Mouse (Mus musculus): Measurements from ENCODE around the gene Olfr584. TPM values are rescaled to one million over a fixed set of nuclear protein-coding genes. Genes with fewer than 3 reads are reported as not detected.
A peak's percentile ranks its signal among the peaks of the same experiment; 100 is the strongest.

Olfr584 gene
- total RNA-seq (2014; rRNA removed; ENCODE audit: low replicate concordance) (not detected in 2 replicates), polyA plus RNA-seq (2015; fragmentation: Nextera tagmentation; extraction: Ambion mirVana) (not detected in 2 replicates)

GRCm38 (mm10) chr7:103081585-103081984 is at the start of gene Olfr584:
Gene Olfr584 (plus strand): TSS chr7:103081885.
- Histone ChIP-seq H3K9me3 (replicated peaks; ENCODE audit: control insufficient read depth, low read length) (no peaks in the 10 kb centered on the region), H3K9ac (replicated peaks; ENCODE audit: low read depth, low read length) (no peak within 1 kb of the TSS), H3K27ac (ENCODE audit: low read depth) (no peak within 1 kb of the TSS), H3K27me3 (ENCODE audit: control insufficient read depth, insufficient read depth, low read length) (no peaks in the 10 kb centered on the region), H3K4me2 (ENCODE audit: low read depth, low read length) (no peak within 1 kb of the TSS), H3K4me3 (ENCODE audit: low read depth, low read length) (no peak within 1 kb of the TSS), H3K4me1 (ENCODE audit: control insufficient read depth, insufficient read depth) (no peaks in the 10 kb centered on the region), H3K36me3 (replicated peaks; ENCODE audit: control insufficient read depth, insufficient read depth, low read length) (no peaks in the 10 kb centered on the region)
- ATAC-seq (ENCODE audit: insufficient read depth, low read depth) (no peak), DNase-seq (ENCODE audit: low spot score) (no peak)
- TF ChIP-seq EP300 (IDR thresholded peaks at IDR 0.05; ENCODE audit: low read depth) (no peak), CTCF (IDR thresholded peaks at IDR 0.05; ENCODE audit: low read depth) (no peak)
- 82% methylated on average over 1 of the region's 1 CpGs for WGBS

DNA sequence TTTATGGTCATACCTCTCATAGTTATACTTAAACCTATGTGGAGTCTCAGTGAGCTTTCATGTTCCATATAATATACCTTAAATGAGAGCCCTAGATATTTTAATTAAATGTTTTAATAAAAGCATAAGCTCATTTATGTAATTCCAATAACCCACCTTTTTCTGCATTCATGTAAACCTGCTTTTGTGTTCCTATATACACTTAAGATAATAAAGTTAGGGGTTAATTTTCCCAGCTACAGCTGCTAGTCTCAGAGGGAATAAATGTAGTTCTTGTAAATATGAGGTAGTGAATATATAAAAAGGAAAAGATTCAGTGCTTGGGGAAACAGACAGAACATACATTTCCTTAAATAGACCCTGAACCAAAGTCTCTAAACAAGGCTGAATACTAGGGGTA is 44.0 kb upstream of the Olfr584 start, which contains the start of gene Olfr582:
Olfr582 (plus strand) TSS at position 301 of the 400 bp plus-strand sequence.
- Histone ChIP-seq H3K9ac (replicated peaks; ENCODE audit: low read depth, low read length) (no peak within 1 kb of the TSS), H3K4me2 (ENCODE audit: low read depth, low read length) (no peak within 1 kb of the TSS), H3K9me3 (replicated peaks; ENCODE audit: control insufficient read depth, low read length) (no peaks in the 10 kb centered on the region), H3K4me3 (ENCODE audit: low read depth, low read length) (no peak within 1 kb of the TSS), H3K36me3 (replicated peaks; ENCODE audit: control insufficient read depth, insufficient read depth, low read length) (no peaks in the 10 kb centered on the region), H3K27me3 (ENCODE audit: control insufficient read depth, insufficient read depth, low read length) (no peaks in the 10 kb centered on the region), H3K27ac (ENCODE audit: low read depth) (no peak within 1 kb of the TSS), H3K4me1 (ENCODE audit: control insufficient read depth, insufficient read depth) (no peaks in the 10 kb centered on the region)
- TF ChIP-seq EP300 (IDR thresholded peaks at IDR 0.05; ENCODE audit: low read depth) = no peak
- TF ChIP-seq CTCF (IDR thresholded peaks at IDR 0.05; ENCODE audit: low read depth) = no peak
- ATAC-seq (ENCODE audit: insufficient read depth, low read depth) = no peak
- no peak for DNase-seq (ENCODE audit: low spot score)

DNA sequence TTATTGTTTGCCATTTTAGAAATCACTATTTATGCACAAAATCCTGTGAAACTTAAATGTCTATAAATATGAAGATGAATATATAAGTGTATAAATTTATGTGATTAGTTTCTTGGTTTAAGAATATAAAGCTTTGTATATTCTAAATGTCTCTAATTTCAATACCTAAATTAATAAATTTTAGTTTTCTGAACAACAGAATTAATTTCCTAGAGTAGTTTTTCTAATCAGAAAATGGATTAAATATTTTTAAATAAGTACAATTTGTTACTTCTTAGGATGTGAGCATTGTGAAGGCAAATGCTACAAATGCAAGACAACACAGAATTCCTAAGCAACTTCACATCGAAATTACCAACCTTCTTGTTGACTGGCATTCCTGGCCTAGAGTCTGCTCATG is 30.7 kb upstream of the Olfr584 start, which contains the start of gene Olfr583:
Olfr583 (plus strand) TSS at position 301 of the 400 bp plus-strand sequence.
- Histone ChIP-seq H3K27me3 (ENCODE audit: control insufficient read depth, insufficient read depth, low read length) (no peaks in the 10 kb centered on the region), H3K4me2 (ENCODE audit: low read depth, low read length) (no peak within 1 kb of the TSS), H3K27ac (ENCODE audit: low read depth) (no peak within 1 kb of the TSS), H3K36me3 (replicated peaks; ENCODE audit: control insufficient read depth, insufficient read depth, low read length) (no peaks in the 10 kb centered on the region), H3K4me1 (ENCODE audit: control insufficient read depth, insufficient read depth) (no peaks in the 10 kb centered on the region), H3K9ac (replicated peaks; ENCODE audit: low read depth, low read length) (no peak within 1 kb of the TSS), H3K4me3 (ENCODE audit: low read depth, low read length) (no peak within 1 kb of the TSS), H3K9me3 (replicated peaks; ENCODE audit: control insufficient read depth, low read length) (no peaks in the 10 kb centered on the region)
- TF ChIP-seq EP300 (IDR thresholded peaks at IDR 0.05; ENCODE audit: low read depth) = no peak
- no peak for TF ChIP-seq CTCF (IDR thresholded peaks at IDR 0.05; ENCODE audit: low read depth)
- ATAC-seq (ENCODE audit: insufficient read depth, low read depth) = no peak
- no peak for DNase-seq (ENCODE audit: low spot score)
- WGBS = 75% methylated on average over 1 of the region's 1 CpGs

DNA sequence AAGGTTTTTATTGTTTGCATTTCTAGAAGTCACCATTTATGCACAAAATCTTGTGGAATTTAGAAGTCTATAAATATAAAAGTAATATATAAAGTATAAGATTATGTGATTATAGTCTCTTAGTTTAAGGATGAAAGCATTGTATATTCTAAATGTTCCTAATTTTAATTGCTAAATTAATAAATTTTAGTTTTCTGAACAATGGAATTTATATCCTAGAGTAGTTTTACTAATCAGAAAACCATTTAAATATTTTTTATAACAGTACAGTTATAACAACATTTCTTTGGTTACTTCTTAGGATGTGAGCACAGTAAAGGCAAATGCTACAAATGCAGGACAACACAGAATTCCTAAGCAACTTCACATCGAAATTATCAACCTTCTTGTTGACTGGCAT is 15.7 kb downstream of the Olfr584 start, which contains the start of gene Olfr585:
Olfr585 (plus strand) TSS at position 301 of the 400 bp plus-strand sequence.
- no peak within 1 kb of the TSS for H3K4me2 ChIP-seq (ENCODE audit: low read depth, low read length)
- no peak within 1 kb of the TSS for H3K27ac ChIP-seq (ENCODE audit: low read depth)
- no peaks in the 10 kb centered on the region for H3K27me3 ChIP-seq (ENCODE audit: control insufficient read depth, insufficient read depth, low read length)
- H3K36me3 ChIP-seq (replicated peaks; ENCODE audit: control insufficient read depth, insufficient read depth, low read length) = no peaks in the 10 kb centered on the region
- TF ChIP-seq EP300 (IDR thresholded peaks at IDR 0.05; ENCODE audit: low read depth) = no peak
- TF ChIP-seq CTCF (IDR thresholded peaks at IDR 0.05; ENCODE audit: low read depth) = no peak
- no peak within 1 kb of the TSS for H3K4me3 ChIP-seq (ENCODE audit: low read depth, low read length)
- DNase-seq (ENCODE audit: low spot score) = no peak
- ATAC-seq (ENCODE audit: insufficient read depth, low read depth) = no peak
- H3K4me1 ChIP-seq (ENCODE audit: control insufficient read depth, insufficient read depth) = no peaks in the 10 kb centered on the region
- 67% methylated on average over 1 of the region's 1 CpGs for WGBS
- H3K9me3 ChIP-seq (replicated peaks; ENCODE audit: control insufficient read depth, low read length) = no peaks in the 10 kb centered on the region
- no peak within 1 kb of the TSS for H3K9ac ChIP-seq (replicated peaks; ENCODE audit: low read depth, low read length)

GRCm38 (mm10) chr7:103119406-103119805 is 37.7 kb downstream of the Olfr584 start:
- Histone ChIP-seq H3K4me1 (ENCODE audit: control insufficient read depth, insufficient read depth) (no peaks in the 10 kb centered on the region), H3K9me3 (replicated peaks; ENCODE audit: control insufficient read depth, low read length) (no peaks in the 10 kb centered on the region), H3K27ac (ENCODE audit: low read depth) (no peak overlapping the region), H3K27me3 (ENCODE audit: control insufficient read depth, insufficient read depth, low read length) (no peaks in the 10 kb centered on the region), H3K4me2 (ENCODE audit: low read depth, low read length) (no peak overlapping the region), H3K9ac (replicated peaks; ENCODE audit: low read depth, low read length) (no peak overlapping the region), H3K36me3 (replicated peaks; ENCODE audit: control insufficient read depth, insufficient read depth, low read length) (no peaks in the 10 kb centered on the region), H3K4me3 (ENCODE audit: low read depth, low read length) (no peak overlapping the region)
- TF ChIP-seq EP300 (IDR thresholded peaks at IDR 0.05; ENCODE audit: low read depth) (no peak), CTCF (IDR thresholded peaks at IDR 0.05; ENCODE audit: low read depth) (peak; percentile 47)
- DNase-seq (ENCODE audit: low spot score) (no peak), ATAC-seq (ENCODE audit: insufficient read depth, low read depth) (no peak)
- 38% methylated on average over 3 of the region's 3 CpGs for WGBS

DNA sequence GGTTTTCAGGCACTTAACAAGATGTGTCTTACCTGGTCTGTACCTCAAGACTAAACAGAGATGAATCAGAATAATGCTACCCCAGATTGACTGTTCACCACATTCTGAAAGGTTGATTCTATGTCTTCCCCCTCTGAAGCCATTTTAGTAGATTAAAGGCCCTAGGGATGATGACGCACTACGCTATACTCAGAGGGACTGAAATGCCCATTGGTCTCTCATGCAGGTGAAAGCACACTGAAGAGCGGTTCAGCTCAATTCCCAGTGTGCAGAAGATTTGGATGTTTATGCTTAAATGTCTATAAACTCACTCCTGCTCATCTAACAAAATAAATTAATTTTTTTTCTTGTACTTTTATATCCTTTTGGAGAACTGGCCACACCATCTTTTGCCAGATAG is 43.9 kb downstream of the Olfr584 start, which contains the start of gene Olfr586:
Olfr586 (minus strand) TSS at position 101 of the 400 bp plus-strand sequence.
- ATAC-seq (ENCODE audit: insufficient read depth, low read depth) (no peak), DNase-seq (ENCODE audit: low spot score) (no peak)
- H3K4me2 ChIP-seq (ENCODE audit: low read depth, low read length) = no peak within 1 kb of the TSS
- H3K4me3 ChIP-seq (ENCODE audit: low read depth, low read length) = no peak within 1 kb of the TSS
- H3K36me3 ChIP-seq (replicated peaks; ENCODE audit: control insufficient read depth, insufficient read depth, low read length) = no peaks in the 10 kb centered on the region
- no peaks in the 10 kb centered on the region for H3K9me3 ChIP-seq (replicated peaks; ENCODE audit: control insufficient read depth, low read length)
- no peak for TF ChIP-seq EP300 (IDR thresholded peaks at IDR 0.05; ENCODE audit: low read depth)
- TF ChIP-seq CTCF (IDR thresholded peaks at IDR 0.05; ENCODE audit: low read depth) = no peak
- no peaks in the 10 kb centered on the region for H3K27me3 ChIP-seq (ENCODE audit: control insufficient read depth, insufficient read depth, low read length)
- WGBS = 89% methylated on average over 3 of the region's 3 CpGs
- no peaks in the 10 kb centered on the region for H3K4me1 ChIP-seq (ENCODE audit: control insufficient read depth, insufficient read depth)
- H3K27ac ChIP-seq (ENCODE audit: low read depth) = no peak within 1 kb of the TSS
- no peak within 1 kb of the TSS for H3K9ac ChIP-seq (replicated peaks; ENCODE audit: low read depth, low read length)

Other genes with a start within 250 kb of the Olfr584 start
- gene Olfr566, start 223.1 kb upstream of the Olfr584 start, total RNA-seq (2014; rRNA removed; ENCODE audit: low replicate concordance) = not detected in 2 replicates
- not detected in 2 replicates for gene Olfr566, start 223.1 kb upstream of the Olfr584 start, polyA plus RNA-seq (2015; fragmentation: Nextera tagmentation; extraction: Ambion mirVana)
- gene Olfr568, start 204.8 kb upstream of the Olfr584 start, total RNA-seq (2014; rRNA removed; ENCODE audit: low replicate concordance) = not detected in 2 replicates
- not detected in 2 replicates for gene Olfr568, start 204.8 kb upstream of the Olfr584 start, polyA plus RNA-seq (2015; fragmentation: Nextera tagmentation; extraction: Ambion mirVana)
- not detected in 2 replicates for gene Olfr569, start 191.0 kb upstream of the Olfr584 start, total RNA-seq (2014; rRNA removed; ENCODE audit: low replicate concordance)
- gene Olfr569, start 191.0 kb upstream of the Olfr584 start, polyA plus RNA-seq (2015; fragmentation: Nextera tagmentation; extraction: Ambion mirVana) = not detected in 2 replicates
- not detected in 2 replicates for gene Olfr570, start 187.3 kb upstream of the Olfr584 start, total RNA-seq (2014; rRNA removed; ENCODE audit: low replicate concordance)
- gene Olfr570, start 187.3 kb upstream of the Olfr584 start, polyA plus RNA-seq (2015; fragmentation: Nextera tagmentation; extraction: Ambion mirVana) = not detected in 2 replicates
- not detected in 2 replicates for gene Olfr571, start 164.3 kb upstream of the Olfr584 start, total RNA-seq (2014; rRNA removed; ENCODE audit: low replicate concordance)
- not detected in 2 replicates for gene Olfr571, start 164.3 kb upstream of the Olfr584 start, polyA plus RNA-seq (2015; fragmentation: Nextera tagmentation; extraction: Ambion mirVana)
- not detected in 2 replicates for gene Olfr572, start 157.5 kb upstream of the Olfr584 start, total RNA-seq (2014; rRNA removed; ENCODE audit: low replicate concordance)
- not detected in 2 replicates for gene Olfr572, start 157.5 kb upstream of the Olfr584 start, polyA plus RNA-seq (2015; fragmentation: Nextera tagmentation; extraction: Ambion mirVana)
- gene Olfr573-ps1, start 139.3 kb upstream of the Olfr584 start, total RNA-seq (2014; rRNA removed; ENCODE audit: low replicate concordance) = not detected in 2 replicates
- gene Olfr573-ps1, start 139.3 kb upstream of the Olfr584 start, polyA plus RNA-seq (2015; fragmentation: Nextera tagmentation; extraction: Ambion mirVana) = not detected in 2 replicates
- gene Olfr574, start 133.4 kb upstream of the Olfr584 start, total RNA-seq (2014; rRNA removed; ENCODE audit: low replicate concordance) = not detected in 2 replicates
- gene Olfr574, start 133.4 kb upstream of the Olfr584 start, polyA plus RNA-seq (2015; fragmentation: Nextera tagmentation; extraction: Ambion mirVana) = not detected in 2 replicates
- not detected in 2 replicates for gene Olfr575, start 123.1 kb upstream of the Olfr584 start, total RNA-seq (2014; rRNA removed; ENCODE audit: low replicate concordance)
- gene Olfr575, start 123.1 kb upstream of the Olfr584 start, polyA plus RNA-seq (2015; fragmentation: Nextera tagmentation; extraction: Ambion mirVana) = not detected in 2 replicates
- gene Olfr576, start 119.2 kb upstream of the Olfr584 start, total RNA-seq (2014; rRNA removed; ENCODE audit: low replicate concordance) = not detected in 2 replicates
- gene Olfr576, start 119.2 kb upstream of the Olfr584 start, polyA plus RNA-seq (2015; fragmentation: Nextera tagmentation; extraction: Ambion mirVana) = not detected in 2 replicates
- gene Olfr577, start 105.9 kb upstream of the Olfr584 start, total RNA-seq (2014; rRNA removed; ENCODE audit: low replicate concordance) = not detected in 2 replicates
- gene Olfr577, start 105.9 kb upstream of the Olfr584 start, polyA plus RNA-seq (2015; fragmentation: Nextera tagmentation; extraction: Ambion mirVana) = not detected in 2 replicates
- gene Olfr578, start 92.6 kb upstream of the Olfr584 start, total RNA-seq (2014; rRNA removed; ENCODE audit: low replicate concordance) = not detected in 2 replicates
- not detected in 2 replicates for gene Olfr578, start 92.6 kb upstream of the Olfr584 start, polyA plus RNA-seq (2015; fragmentation: Nextera tagmentation; extraction: Ambion mirVana)
- gene Olfr582, start 43.9 kb upstream of the Olfr584 start, total RNA-seq (2014; rRNA removed; ENCODE audit: low replicate concordance) = not detected in 2 replicates
- not detected in 2 replicates for gene Olfr582, start 43.9 kb upstream of the Olfr584 start, polyA plus RNA-seq (2015; fragmentation: Nextera tagmentation; extraction: Ambion mirVana)
- not detected in 2 replicates for gene Olfr583, start 30.6 kb upstream of the Olfr584 start, total RNA-seq (2014; rRNA removed; ENCODE audit: low replicate concordance)
- not detected in 2 replicates for gene Olfr583, start 30.6 kb upstream of the Olfr584 start, polyA plus RNA-seq (2015; fragmentation: Nextera tagmentation; extraction: Ambion mirVana)
- gene Olfr585, start 15.8 kb downstream of the Olfr584 start, total RNA-seq (2014; rRNA removed; ENCODE audit: low replicate concordance) = not detected in 2 replicates
- not detected in 2 replicates for gene Olfr585, start 15.8 kb downstream of the Olfr584 start, polyA plus RNA-seq (2015; fragmentation: Nextera tagmentation; extraction: Ambion mirVana)
- gene Olfr586, start 43.8 kb downstream of the Olfr584 start, total RNA-seq (2014; rRNA removed; ENCODE audit: low replicate concordance) = not detected in 2 replicates
- gene Olfr586, start 43.8 kb downstream of the Olfr584 start, polyA plus RNA-seq (2015; fragmentation: Nextera tagmentation; extraction: Ambion mirVana) = not detected in 2 replicates
- gene Olfr588-ps1, start 59.0 kb downstream of the Olfr584 start, total RNA-seq (2014; rRNA removed; ENCODE audit: low replicate concordance) = not detected in 2 replicates
- gene Olfr588-ps1, start 59.0 kb downstream of the Olfr584 start, polyA plus RNA-seq (2015; fragmentation: Nextera tagmentation; extraction: Ambion mirVana) = not detected in 2 replicates
- gene Olfr589, start 74.5 kb downstream of the Olfr584 start, total RNA-seq (2014; rRNA removed; ENCODE audit: low replicate concordance) = not detected in 2 replicates
- gene Olfr589, start 74.5 kb downstream of the Olfr584 start, polyA plus RNA-seq (2015; fragmentation: Nextera tagmentation; extraction: Ambion mirVana) = not detected in 2 replicates
- not detected in 2 replicates for gene Olfr591, start 96.5 kb downstream of the Olfr584 start, total RNA-seq (2014; rRNA removed; ENCODE audit: low replicate concordance)
- not detected in 2 replicates for gene Olfr591, start 96.5 kb downstream of the Olfr584 start, polyA plus RNA-seq (2015; fragmentation: Nextera tagmentation; extraction: Ambion mirVana)
- not detected in 2 replicates for gene Olfr592, start 102.9 kb downstream of the Olfr584 start, total RNA-seq (2014; rRNA removed; ENCODE audit: low replicate concordance)
- not detected in 2 replicates for gene Olfr592, start 102.9 kb downstream of the Olfr584 start, polyA plus RNA-seq (2015; fragmentation: Nextera tagmentation; extraction: Ambion mirVana)
- gene Olfr593, start 130.0 kb downstream of the Olfr584 start, total RNA-seq (2014; rRNA removed; ENCODE audit: low replicate concordance) = not detected in 2 replicates
- not detected in 2 replicates for gene Olfr593, start 130.0 kb downstream of the Olfr584 start, polyA plus RNA-seq (2015; fragmentation: Nextera tagmentation; extraction: Ambion mirVana)
- gene Olfr594, start 135.1 kb downstream of the Olfr584 start, total RNA-seq (2014; rRNA removed; ENCODE audit: low replicate concordance) = not detected in 2 replicates
- not detected in 2 replicates for gene Olfr594, start 135.1 kb downstream of the Olfr584 start, polyA plus RNA-seq (2015; fragmentation: Nextera tagmentation; extraction: Ambion mirVana)
- not detected in 2 replicates for gene Usp17ld, start 170.6 kb downstream of the Olfr584 start, total RNA-seq (2014; rRNA removed; ENCODE audit: low replicate concordance)
- not detected in 2 replicates for gene Usp17ld, start 170.6 kb downstream of the Olfr584 start, polyA plus RNA-seq (2015; fragmentation: Nextera tagmentation; extraction: Ambion mirVana)
- not detected in 2 replicates for gene Olfr596, start 223.8 kb downstream of the Olfr584 start, total RNA-seq (2014; rRNA removed; ENCODE audit: low replicate concordance)
- not detected in 2 replicates for gene Olfr596, start 223.8 kb downstream of the Olfr584 start, polyA plus RNA-seq (2015; fragmentation: Nextera tagmentation; extraction: Ambion mirVana)
- not detected in 2 replicates for gene Olfr597, start 234.4 kb downstream of the Olfr584 start, total RNA-seq (2014; rRNA removed; ENCODE audit: low replicate concordance)
- gene Olfr597, start 234.4 kb downstream of the Olfr584 start, polyA plus RNA-seq (2015; fragmentation: Nextera tagmentation; extraction: Ambion mirVana) = not detected in 2 replicates
- gene Olfr598, start 241.7 kb downstream of the Olfr584 start, total RNA-seq (2014; rRNA removed; ENCODE audit: low replicate concordance) = not detected in 2 replicates
- not detected in 2 replicates for gene Olfr598, start 241.7 kb downstream of the Olfr584 start, polyA plus RNA-seq (2015; fragmentation: Nextera tagmentation; extraction: Ambion mirVana)

All from heart, postnatal 0 days (tissue).